Mouse (Mus musculus) bone marrow, adult 2 months (tissue): ENCODE results near the gene Id1. TPM values are rescaled to one million over a fixed set of nuclear protein-coding genes. Genes with fewer than 3 reads are reported as not detected.
A peak's percentile ranks its signal among the peaks of the same experiment; 100 is the strongest.

Experiments
- H3K27ac ChIP-seq: fragments of 200-500 bp; 2 replicates; pipeline ENCODE4 v1.5.1; 2012; ENCODE audit warnings: low read depth, mild to moderate bottlenecking, control low read depth, inconsistent platforms, low read length; ENCODE audit not compliant: control insufficient read depth, poor library complexity, insufficient read depth
- H3K4me1 ChIP-seq: fragments of 200-500 bp; 2 replicates; pipeline ENCODE4 v1.6.1; 2011; ENCODE audit warnings: low read length; ENCODE audit not compliant: control insufficient read depth, insufficient read depth
- H3K4me3 ChIP-seq: fragments of 200-500 bp; replicated peaks from 2 replicates; pipeline ENCODE3; 2011; ENCODE audit warnings: mild to moderate bottlenecking, low read depth, low read length, control low read depth; ENCODE audit not compliant: control insufficient read depth
- CTCF ChIP-seq: fragments of 200-500 bp; IDR thresholded peaks from 2 replicates; pipeline ENCODE4 v1.5.1; 2011; ENCODE audit warnings: low read length, control low read depth; ENCODE audit not compliant: control insufficient read depth, insufficient read depth
- POLR2A ChIP-seq: fragments of 200-500 bp; IDR thresholded peaks from 2 replicates; pipeline ENCODE4 v1.6.1; 2011; ENCODE audit warnings: low read depth, mild to moderate bottlenecking, control low read depth, low read length, borderline replicate concordance; ENCODE audit not compliant: control insufficient read depth
- WGBS: fragments of 180-500 bp; shearing (Covaris S2); methylation state at CpG from one replicate; pipeline ENCODE4 v1.1.7; 2018; 5-methylcytosine and 5-hydroxymethylcytosine counted together
- polyA plus RNA-seq: library from polyadenylated mRNA; stranded (reverse); fragments of >200 nt; gene quantifications from 2 replicates; pipeline ENCODE4 v1.2.4, GENCODE M21; 2011; ENCODE audit warnings: low replicate concordance; ENCODE audit not compliant: missing spikeins, insufficient read depth, insufficient read length

Gene Id1
- polyA plus RNA-seq, 1 experiment: 15.9 TPM

DNA sequence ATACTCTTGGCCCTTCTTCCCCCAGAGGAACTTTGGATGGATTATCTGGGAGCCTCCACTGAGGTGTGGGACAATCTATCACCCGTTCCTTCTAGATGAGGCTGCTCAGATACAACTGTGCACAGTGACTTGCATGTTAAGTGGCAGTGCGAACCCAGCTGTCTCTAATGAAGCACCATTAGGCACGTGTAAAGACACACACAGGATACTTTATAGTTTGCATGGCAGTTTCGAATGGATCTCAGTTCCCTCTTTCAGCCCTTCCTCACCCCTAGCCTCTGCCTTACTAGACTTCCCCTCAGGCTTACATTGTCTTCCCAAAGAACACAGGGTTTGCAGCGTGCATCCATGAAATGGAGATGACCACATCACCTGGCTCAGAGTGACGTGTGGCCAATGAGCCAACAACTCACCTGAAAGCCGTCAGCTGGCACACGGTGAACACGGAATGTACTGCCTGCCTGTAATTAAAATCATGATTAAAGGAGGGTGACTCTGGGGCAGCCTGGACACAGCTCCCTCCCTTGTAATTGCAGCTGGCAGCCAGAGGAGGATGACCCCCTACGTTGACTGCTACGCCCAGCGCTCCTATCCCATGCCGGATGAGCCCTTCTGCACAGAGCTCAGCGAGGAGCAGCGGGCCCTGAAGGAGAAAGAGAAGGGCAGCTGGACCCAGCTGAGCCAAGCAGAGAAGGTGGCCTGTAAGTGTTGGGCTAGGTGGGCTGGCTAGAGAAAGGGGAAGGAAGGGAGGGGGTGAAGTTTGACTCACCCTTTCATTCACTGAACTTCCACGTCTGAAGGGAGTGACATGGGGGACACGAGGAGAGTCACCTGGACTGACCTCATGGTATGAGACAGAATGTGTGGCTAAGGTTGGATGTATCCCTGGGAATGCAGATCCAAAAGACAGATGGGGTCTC lies 20.7 kb downstream of the Id1 start:
- 45% methylated on average over 17 of the region's 17 CpGs for WGBS
- no peak overlapping the region for H3K4me3 ChIP-seq
- no peak for TF ChIP-seq POLR2A
- no peak for TF ChIP-seq CTCF
- H3K4me1 ChIP-seq: peaks cover 3% of the 10 kb centered on the region
- no peak overlapping the region for H3K27ac ChIP-seq

DNA sequence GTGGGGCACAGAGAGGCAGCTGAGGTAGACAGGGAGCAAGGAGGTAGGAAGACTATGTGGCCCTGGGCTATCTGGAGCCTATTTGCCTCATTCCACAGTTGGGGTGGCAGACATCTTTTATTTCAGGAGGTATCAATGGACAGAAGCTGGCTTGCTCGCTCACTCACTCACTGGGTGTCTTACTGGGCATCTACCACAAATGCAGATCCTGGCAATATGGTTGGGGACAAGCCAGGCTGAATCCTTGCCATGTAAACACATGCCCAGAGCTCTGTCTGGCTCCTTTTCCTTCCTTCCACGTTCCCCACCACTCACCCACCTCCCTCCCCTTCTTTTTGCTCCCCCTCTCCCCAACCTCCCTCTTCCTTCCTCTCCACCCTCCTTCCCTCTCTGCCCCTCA lies 21.4 kb downstream of the Id1 start:
- TF ChIP-seq POLR2A (no peak), CTCF (no peak)
- WGBS: 33% methylated on average over 2 of the region's 2 CpGs
- Histone ChIP-seq H3K4me3 (no peak overlapping the region), H3K27ac (no peak overlapping the region), H3K4me1 (peaks cover 3% of the 10 kb centered on the region)

DNA sequence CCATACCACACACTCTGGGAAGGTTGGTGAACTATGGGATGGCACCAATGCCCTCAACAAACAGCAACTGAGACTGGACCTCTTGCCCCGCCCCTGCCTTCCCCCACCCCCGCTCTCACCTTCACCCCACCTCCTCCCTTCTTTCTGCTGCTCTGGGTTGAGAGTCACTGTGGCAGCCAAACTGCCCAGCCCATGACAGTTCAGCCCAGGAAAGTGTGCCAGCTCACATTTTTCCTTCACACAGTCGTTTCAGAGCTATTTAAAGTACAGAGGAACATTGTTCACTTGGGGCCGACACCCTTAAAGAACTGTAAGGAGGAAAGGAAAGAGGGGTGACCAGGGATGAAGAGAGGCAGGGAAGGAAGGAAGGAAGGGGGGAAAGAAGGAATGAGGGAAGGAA lies 22.3 kb downstream of the Id1 start:
- Histone ChIP-seq H3K27ac (no peak overlapping the region), H3K4me1 (peaks cover 3% of the 10 kb centered on the region), H3K4me3 (no peak overlapping the region)
- TF ChIP-seq POLR2A (no peak), CTCF (no peak)
- WGBS: 41% methylated on average over 4 of the region's 4 CpGs

DNA sequence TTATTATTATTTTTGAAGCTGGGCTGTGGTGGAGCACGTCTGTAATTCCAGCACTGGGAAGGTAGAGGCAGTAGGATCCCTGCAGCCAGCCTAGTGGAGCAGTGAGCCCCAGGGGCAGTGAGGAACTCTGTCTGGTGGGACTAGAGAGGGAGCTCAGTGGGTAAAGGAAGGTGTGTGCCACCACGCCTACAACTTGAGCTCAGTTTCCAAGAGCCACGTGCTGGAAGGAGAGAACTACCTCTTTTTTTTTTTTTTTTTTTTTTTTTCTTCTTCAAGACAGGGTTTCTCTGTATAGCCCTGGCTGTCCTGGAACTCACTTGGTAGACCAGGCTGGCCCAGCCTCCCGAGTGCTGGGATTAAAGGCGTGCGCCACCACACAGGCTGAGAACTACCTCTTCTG lies 27.3 kb downstream of the Id1 start:
- WGBS: 62% methylated on average over 6 of the region's 6 CpGs
- Histone ChIP-seq H3K4me1 (no peaks in the 10 kb centered on the region; the same call in 1 of the 2 replicates), H3K4me3 (no peak overlapping the region), H3K27ac (no peak overlapping the region)
- no peak for TF ChIP-seq CTCF

DNA sequence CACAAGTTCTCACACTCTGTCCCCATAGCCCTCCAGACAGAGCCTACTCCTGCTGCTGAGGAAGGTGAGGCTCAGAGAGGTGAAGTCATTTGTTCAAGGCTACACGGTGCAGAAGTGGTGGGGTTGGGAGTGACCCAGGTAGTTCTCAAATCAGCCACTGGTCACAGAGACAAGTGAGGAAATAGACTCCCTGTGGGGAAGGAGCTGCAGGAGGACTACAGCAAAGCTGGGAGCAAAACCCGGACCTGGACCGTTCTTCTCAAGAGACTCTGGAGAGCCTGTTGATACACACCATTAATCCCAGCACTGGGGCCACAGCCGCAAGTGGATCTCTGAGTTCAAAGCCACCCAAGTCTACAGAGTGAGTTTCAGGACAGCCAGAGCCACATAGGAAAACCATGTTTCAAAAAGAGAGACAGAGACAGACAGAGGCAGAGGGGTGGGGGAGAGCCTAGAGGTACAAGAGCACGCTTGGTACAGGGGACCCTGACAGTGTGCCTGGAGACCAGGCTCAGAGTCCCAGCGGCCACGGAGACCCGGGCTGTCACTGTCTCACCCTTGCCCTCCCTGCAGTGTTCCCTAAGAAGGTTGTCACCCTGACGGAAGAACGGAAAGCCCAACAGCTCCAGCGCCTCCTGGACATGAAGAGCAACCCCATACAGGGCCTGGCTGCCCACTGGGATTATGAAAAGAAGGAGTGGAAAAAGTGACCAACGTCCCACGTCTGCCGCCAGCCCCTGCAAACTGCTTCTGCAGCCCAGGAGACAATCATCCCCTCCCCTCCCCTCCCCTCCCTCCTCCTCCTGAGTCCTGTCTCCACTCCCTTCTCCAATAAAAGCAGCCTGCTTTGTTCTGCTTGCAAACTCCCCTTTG lies 28.4 kb downstream of the Id1 start:
- no peak overlapping the region for H3K27ac ChIP-seq
- H3K4me1 ChIP-seq: no peaks in the 10 kb centered on the region; the same call in 1 of the 2 replicates
- WGBS: 74% methylated on average over 14 of the region's 14 CpGs
- no peak for TF ChIP-seq POLR2A
- no peak for TF ChIP-seq CTCF
- no peak overlapping the region for H3K4me3 ChIP-seq

DNA sequence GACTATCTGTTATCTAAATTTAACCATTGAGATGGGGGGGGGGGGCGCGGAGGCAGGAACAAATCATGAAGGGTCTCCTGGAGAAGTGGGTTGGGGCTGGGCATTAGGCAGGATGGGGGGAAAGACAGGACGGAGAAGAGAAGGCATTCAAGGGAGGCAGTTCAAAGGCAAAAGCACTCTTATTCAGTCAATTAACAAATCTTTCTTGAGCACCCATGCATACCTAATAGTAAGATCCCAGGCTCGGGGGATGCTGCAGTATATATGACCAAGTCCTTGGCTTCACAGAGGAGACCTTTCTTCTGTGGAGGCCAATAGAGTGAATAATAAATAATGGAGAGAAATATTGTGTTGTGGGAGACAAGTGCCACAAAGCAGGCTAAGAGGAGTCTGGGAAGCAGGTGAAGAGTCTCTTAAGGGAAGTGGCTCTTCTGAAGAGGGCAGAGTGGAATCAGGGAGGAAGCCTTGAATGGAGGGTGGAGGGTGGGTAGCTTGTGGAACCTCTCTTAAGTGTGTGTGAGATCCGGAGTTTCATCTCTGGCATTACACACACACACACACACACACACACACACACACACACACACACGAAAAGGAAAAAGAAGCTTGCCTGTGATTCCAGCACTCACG lies 29.1 kb downstream of the Id1 start:
- Histone ChIP-seq H3K4me1 (no peaks in the 10 kb centered on the region; the same call in 1 of the 2 replicates), H3K27ac (no peak overlapping the region)
- WGBS: 67% methylated on average over 7 of the region's 7 CpGs

DNA sequence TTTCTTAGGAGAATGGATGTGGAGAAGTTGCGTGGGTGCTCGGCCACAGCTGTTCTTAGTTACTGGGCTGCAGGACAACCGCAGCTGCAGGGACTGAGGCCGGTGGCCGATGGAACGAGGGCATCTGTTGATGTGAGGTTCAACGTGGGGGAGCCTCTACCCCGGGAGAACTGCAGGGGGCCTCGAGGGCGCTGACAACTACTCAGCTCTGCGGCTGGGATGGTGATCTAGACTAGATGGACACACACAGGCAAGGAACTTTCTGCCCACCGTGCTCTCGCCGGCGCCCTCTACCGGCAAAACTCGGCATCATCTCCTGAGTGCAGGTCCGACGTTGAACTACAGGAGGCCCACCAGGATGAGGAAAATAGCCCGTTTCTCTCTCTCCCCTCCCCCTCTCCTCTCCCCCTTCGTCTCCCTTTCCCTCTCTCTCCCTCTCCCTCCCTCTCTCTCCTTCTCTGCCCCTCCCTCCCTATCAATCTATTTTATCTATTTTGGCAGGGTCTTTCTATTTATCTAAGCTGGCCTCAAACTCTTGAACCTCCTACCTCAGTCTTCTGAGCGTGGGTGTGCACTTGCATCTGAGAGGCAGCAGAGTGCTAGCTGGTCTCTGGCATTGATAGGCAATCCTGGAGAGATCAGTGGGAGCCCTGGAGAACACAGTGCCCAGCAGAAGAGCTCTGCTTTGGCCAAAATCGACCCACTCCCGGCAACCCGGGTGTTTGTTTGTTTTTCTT lies 30.5 kb downstream of the Id1 start:
- 22% methylated on average over 25 of the region's 25 CpGs for WGBS
- H3K27ac ChIP-seq: no peak overlapping the region
- TF ChIP-seq POLR2A: no peak
- TF ChIP-seq CTCF: peak; percentile 96
- H3K4me1 ChIP-seq: no peaks in the 10 kb centered on the region; the same call in 1 of the 2 replicates
- no peak overlapping the region for H3K4me3 ChIP-seq

More for the DNA sequence above, 29.1 kb downstream of the Id1 start:
- no peak for TF ChIP-seq POLR2A
- TF ChIP-seq CTCF: no peak
- no peak overlapping the region for H3K4me3 ChIP-seq

DNA sequence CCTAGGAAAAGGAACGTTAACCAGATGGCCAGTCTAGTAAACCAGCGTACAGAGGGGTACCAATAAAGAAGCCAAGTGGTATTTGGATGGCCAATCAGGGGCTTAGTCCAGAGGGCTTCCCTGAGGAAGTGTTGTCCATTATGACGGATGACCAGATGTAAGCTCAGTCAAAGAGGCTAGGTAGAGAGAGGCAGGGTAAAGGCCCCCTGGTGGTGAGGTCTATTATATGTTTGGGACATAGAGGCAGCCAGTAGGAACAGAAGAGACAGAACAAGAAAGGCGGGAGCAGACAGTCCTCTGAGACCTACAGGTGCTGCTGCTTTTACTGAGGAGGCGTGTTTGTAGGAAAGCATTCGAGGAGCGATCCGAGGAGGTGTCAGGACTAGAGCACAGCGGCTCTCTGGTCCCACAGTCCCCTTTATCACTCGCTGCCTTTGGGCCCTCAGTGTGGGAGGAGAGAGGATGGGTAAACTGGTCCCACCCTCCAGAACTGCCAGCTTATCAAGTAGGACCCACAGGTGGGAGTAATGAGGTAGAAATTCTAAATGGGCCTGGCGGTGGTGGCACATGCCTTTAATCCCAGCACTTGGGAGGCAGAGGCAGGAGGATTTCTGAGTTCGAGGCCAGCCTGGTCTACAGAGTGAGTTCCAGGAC lies 31.7 kb downstream of the Id1 start:
- no peak overlapping the region for H3K27ac ChIP-seq
- 63% methylated on average over 12 of the region's 12 CpGs for WGBS
- H3K4me3 ChIP-seq: no peak overlapping the region
- peaks cover 3% of the 10 kb centered on the region for H3K4me1 ChIP-seq
- TF ChIP-seq POLR2A (no peak), CTCF (peak; percentile 51)
